In the genomic region with DNA sequence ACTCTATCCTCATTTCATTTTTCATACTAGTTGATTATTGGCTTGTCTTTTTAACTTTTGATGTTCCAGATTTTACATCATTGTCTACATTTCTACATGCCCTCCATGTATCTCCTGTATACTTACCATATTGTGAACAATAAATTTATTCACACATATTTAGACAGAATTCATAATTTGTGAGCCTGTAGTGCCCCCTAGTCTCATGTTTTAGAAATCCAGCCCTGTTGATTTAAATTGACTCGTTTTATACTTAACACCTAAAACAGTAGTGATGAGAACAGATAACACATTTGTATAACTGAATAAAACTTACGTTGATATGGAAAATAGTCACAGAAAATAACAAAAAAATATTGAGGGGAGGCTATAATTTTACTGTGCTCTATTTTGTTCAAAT, we compare ENCODE assay signal across 32 mouse cellular contexts. TPM values are rescaled to one million over a fixed set of nuclear protein-coding genes. Genes with fewer than 3 reads are reported as not detected.
A peak's percentile ranks its signal among the peaks of the same experiment; 100 is the strongest.
DNase-seq lines count a peak whose midpoint lies in the region; ATAC-seq and TF ChIP-seq lines count a peak whose summit lies in the region.
"Had no signal": no experiment of that assay in that cellular context is flagged by ENCODE, and none has a peak within 500 bp of the region (broad histone marks: within the 10 kb centered on the region; RNA-seq: fewer than 3 reads in every experiment).

No protein-coding gene starts in this region.

- intact Hi-C loops in gastrocnemius, postnatal 36 days (cut with DNase I), result no loop called here

- H3K4me1 ChIP-seq in hindbrain, postnatal 0 days (ENCODE audit: insufficient read depth, low read length), result no peaks in the 10 kb centered on the region
- H3K4me1 ChIP-seq in hindbrain, embryonic 14.5 days (replicated peaks; ENCODE audit: control insufficient read depth, insufficient read depth, low read length), result no peaks in the 10 kb centered on the region
- no peaks in the 10 kb centered on the region for H3K4me1 ChIP-seq in midbrain, postnatal 0 days (ENCODE audit: insufficient read depth, low read length)
- no peaks in the 10 kb centered on the region for H3K4me1 ChIP-seq in midbrain, embryonic 13.5 days (replicated peaks)
- H3K4me1 ChIP-seq: embryonic facial prominence, embryonic 15.5 days; forebrain, embryonic 15.5 days; heart, embryonic 10.5 days; hindbrain, embryonic 15.5 days; kidney, embryonic 15.5 days; neural tube, embryonic 12.5 days had no signal

- no peak overlapping the region for H3K27ac ChIP-seq in hindbrain, postnatal 0 days
- H3K27ac ChIP-seq in hindbrain, embryonic 14.5 days, result no peak overlapping the region
- no peak overlapping the region for H3K27ac ChIP-seq in midbrain, postnatal 0 days (ENCODE audit: low read depth, low read length)
- H3K27ac ChIP-seq in midbrain, embryonic 13.5 days, result no peak overlapping the region
- H3K27ac ChIP-seq: embryonic facial prominence, embryonic 15.5 days; forebrain, embryonic 15.5 days; heart, embryonic 10.5 days; hindbrain, embryonic 15.5 days; kidney, embryonic 15.5 days; neural tube, embryonic 12.5 days had no signal

- H3K4me3 ChIP-seq in hindbrain, postnatal 0 days (ENCODE audit: low read length), result no peak overlapping the region
- H3K4me3 ChIP-seq in hindbrain, embryonic 14.5 days (replicated peaks; ENCODE audit: low read length), result no peak overlapping the region
- no peak overlapping the region for H3K4me3 ChIP-seq in midbrain, postnatal 0 days (ENCODE audit: low read depth, low read length)
- no peak overlapping the region for H3K4me3 ChIP-seq in midbrain, embryonic 13.5 days (replicated peaks)
- H3K4me3 ChIP-seq: embryonic facial prominence, embryonic 15.5 days; forebrain, embryonic 15.5 days; heart, embryonic 10.5 days; hindbrain, embryonic 15.5 days; kidney, embryonic 15.5 days; neural tube, embryonic 12.5 days had no signal

- peak; percentile 31 for DNase-seq in hindbrain, postnatal 0 days (ENCODE audit: low spot score)
- no peak for DNase-seq in hindbrain, embryonic 14.5 days (ENCODE audit: low spot score)
- peak; percentile 28 for DNase-seq in midbrain, postnatal 0 days (ENCODE audit: low spot score)
- DNase-seq in NIH3T3 (ENCODE audit: low read depth), result peak; percentile 3
- peak; percentile 2 for DNase-seq in telencephalon, adult 2 months (ENCODE audit: low read depth, low spot score)
- DNase-seq in gastrocnemius, postnatal 36 days, result no peak
- DNase-seq: adrenal gland, postnatal 14 days; cerebellum, adult 11 months; cerebellum, adult 9-11 months; heart, postnatal 4 days; kidney, postnatal 36 days; right cerebral cortex, postnatal 14 days; thymus, postnatal 14 days had no signal

- H3K9ac ChIP-seq in hindbrain, postnatal 0 days (replicated peaks; ENCODE audit: low read length), result no peak overlapping the region
- no peak overlapping the region for H3K9ac ChIP-seq in hindbrain, embryonic 14.5 days
- no peak overlapping the region for H3K9ac ChIP-seq in midbrain, postnatal 0 days (replicated peaks; ENCODE audit: low read length, poor library complexity, severe bottlenecking)
- no peak overlapping the region for H3K9ac ChIP-seq in midbrain, embryonic 13.5 days (replicated peaks)
- H3K9ac ChIP-seq: embryonic facial prominence, embryonic 15.5 days; forebrain, embryonic 15.5 days; hindbrain, embryonic 15.5 days; kidney, embryonic 15.5 days; neural tube, embryonic 12.5 days had no signal

- H3K4me2 ChIP-seq in hindbrain, postnatal 0 days (ENCODE audit: low read depth, low read length), result no peak overlapping the region
- no peak overlapping the region for H3K4me2 ChIP-seq in hindbrain, embryonic 14.5 days (replicated peaks)
- H3K4me2 ChIP-seq in midbrain, postnatal 0 days (ENCODE audit: low read depth, low read length, poor library complexity, severe bottlenecking), result no peak overlapping the region
- no peak overlapping the region for H3K4me2 ChIP-seq in midbrain, embryonic 13.5 days (replicated peaks)
- H3K4me2 ChIP-seq: embryonic facial prominence, embryonic 15.5 days; forebrain, embryonic 15.5 days; hindbrain, embryonic 15.5 days; kidney, embryonic 15.5 days; midbrain, embryonic 11.5 days; neural tube, embryonic 12.5 days had no signal

- no peaks in the 10 kb centered on the region for H3K9me3 ChIP-seq in hindbrain, postnatal 0 days (ENCODE audit: low read length)
- no peaks in the 10 kb centered on the region for H3K9me3 ChIP-seq in hindbrain, embryonic 14.5 days (ENCODE audit: control insufficient read depth, low read length)
- no peaks in the 10 kb centered on the region for H3K9me3 ChIP-seq in midbrain, postnatal 0 days (ENCODE audit: low read length)
- no peaks in the 10 kb centered on the region for H3K9me3 ChIP-seq in midbrain, embryonic 13.5 days
- H3K9me3 ChIP-seq: embryonic facial prominence, embryonic 15.5 days; forebrain, embryonic 15.5 days; heart, embryonic 10.5 days; hindbrain, embryonic 15.5 days; kidney, embryonic 15.5 days; neural tube, embryonic 12.5 days had no signal

- TF ChIP-seq CTCF in hindbrain, postnatal 0 days (IDR thresholded peaks at IDR 0.05; ENCODE audit: low read depth), result no peak; the same call in 1 of the 2 replicates
- TF ChIP-seq CTCF in midbrain, postnatal 0 days (IDR thresholded peaks at IDR 0.05), result peak; percentile 39

- no peaks in the 10 kb centered on the region for H3K36me3 ChIP-seq in hindbrain, postnatal 0 days (ENCODE audit: insufficient read depth, low read length)
- no peaks in the 10 kb centered on the region for H3K36me3 ChIP-seq in hindbrain, embryonic 14.5 days (replicated peaks; ENCODE audit: control insufficient read depth, insufficient read depth)
- H3K36me3 ChIP-seq in midbrain, postnatal 0 days (ENCODE audit: insufficient read depth, low read length), result no peaks in the 10 kb centered on the region
- no peaks in the 10 kb centered on the region for H3K36me3 ChIP-seq in midbrain, embryonic 13.5 days
- H3K36me3 ChIP-seq: embryonic facial prominence, embryonic 15.5 days; forebrain, embryonic 15.5 days; heart, embryonic 10.5 days; hindbrain, embryonic 15.5 days; kidney, embryonic 15.5 days; neural tube, embryonic 12.5 days had no signal

- no peak for ATAC-seq in hindbrain, postnatal 0 days
- ATAC-seq in hindbrain, embryonic 14.5 days (ENCODE audit: low FRiP score), result no peak
- ATAC-seq in midbrain, postnatal 0 days (ENCODE audit: low FRiP score), result no peak
- no peak for ATAC-seq in midbrain, embryonic 13.5 days
- ATAC-seq: forebrain, embryonic 15.5 days; intestine, embryonic 16.5 days; lung, postnatal 0 days had no signal

- 76% methylated on average over 2 of the region's 2 CpGs for WGBS in hindbrain, postnatal 0 days
- WGBS in hindbrain, embryonic 14.5 days, result 83% methylated on average over 2 of the region's 2 CpGs
- WGBS in midbrain, postnatal 0 days, result 82% methylated on average over 2 of the region's 2 CpGs
- WGBS in midbrain, embryonic 13.5 days, result 79% methylated on average over 2 of the region's 2 CpGs

- H3K27me3 ChIP-seq in hindbrain, postnatal 0 days (ENCODE audit: insufficient read depth, low read length), result no peaks in the 10 kb centered on the region
- H3K27me3 ChIP-seq in hindbrain, embryonic 14.5 days (ENCODE audit: control insufficient read depth, insufficient read depth, low read length), result no peaks in the 10 kb centered on the region
- no peaks in the 10 kb centered on the region for H3K27me3 ChIP-seq in midbrain, postnatal 0 days (ENCODE audit: insufficient read depth, low read length)
- no peaks in the 10 kb centered on the region for H3K27me3 ChIP-seq in midbrain, embryonic 13.5 days
- H3K27me3 ChIP-seq: embryonic facial prominence, embryonic 15.5 days; forebrain, embryonic 15.5 days; hindbrain, embryonic 15.5 days; kidney, embryonic 15.5 days; neural tube, embryonic 12.5 days had no signal

RNA-seq across cellular contexts. Expression of gene Vmn1r27, which starts 2.5 kb away (rescaled TPM):
- not detected in 2 replicates for total RNA-seq in hindbrain, postnatal 0 days (2014; rRNA removed)
- polyA plus RNA-seq in hindbrain, postnatal 0 days (2015; fragmentation: Nextera tagmentation; extraction: Ambion mirVana), result not detected in 2 replicates
- not detected in 2 replicates for polyA plus RNA-seq in hindbrain, embryonic 14.5 days (2014; fragmentation: Nextera tagmentation; extraction: Ambion mirVana)
- total RNA-seq in midbrain, postnatal 0 days (2014; rRNA removed), result not detected in 2 replicates
- polyA plus RNA-seq in midbrain, postnatal 0 days (2015; fragmentation: Nextera tagmentation; extraction: Ambion mirVana), result not detected in 2 replicates
- polyA plus RNA-seq in midbrain, embryonic 13.5 days (2015; fragmentation: Nextera tagmentation; extraction: Ambion mirVana), result not detected in 2 replicates
- not detected for total RNA-seq in gastrocnemius, postnatal 36 days (2021)
- total RNA-seq: adrenal gland, postnatal 14 days; common myeloid progenitor, adult 5-6 weeks; gastrocnemius, postnatal 4 days; heart, postnatal 4 days; left cerebral cortex, adult 18-20 months; liver, adult 2 months; megakaryocyte progenitor cell, adult 5-6 weeks had no signal
- polyA plus RNA-seq: embryonic facial prominence, embryonic 15.5 days; forebrain, embryonic 15.5 days; heart, embryonic 10.5 days; heart, embryonic 16.5 days; hindbrain, embryonic 15.5 days; intestine, embryonic 16.5 days; kidney, embryonic 15.5 days; limb, embryonic 11.5 days; liver, adult 2 months; liver, embryonic 16.5 days; lung, postnatal 0 days; midbrain, embryonic 11.5 days; neural tube, embryonic 12.5 days; spleen, adult 2 months had no signal

RNA-seq across cellular contexts. Expression of gene Vmn1r28, which starts 45.7 kb away (rescaled TPM):
- not detected in 2 replicates for total RNA-seq in hindbrain, postnatal 0 days (2014; rRNA removed)
- polyA plus RNA-seq in hindbrain, postnatal 0 days (2015; fragmentation: Nextera tagmentation; extraction: Ambion mirVana), result not detected in 2 replicates
- not detected in 2 replicates for polyA plus RNA-seq in hindbrain, embryonic 14.5 days (2014; fragmentation: Nextera tagmentation; extraction: Ambion mirVana)
- total RNA-seq in midbrain, postnatal 0 days (2014; rRNA removed), result not detected in 2 replicates
- polyA plus RNA-seq in midbrain, postnatal 0 days (2015; fragmentation: Nextera tagmentation; extraction: Ambion mirVana), result not detected in 2 replicates
- polyA plus RNA-seq in midbrain, embryonic 13.5 days (2015; fragmentation: Nextera tagmentation; extraction: Ambion mirVana), result not detected in 2 replicates
- total RNA-seq in gastrocnemius, postnatal 36 days (2021), result not detected
- total RNA-seq: adrenal gland, postnatal 14 days; common myeloid progenitor, adult 5-6 weeks; gastrocnemius, postnatal 4 days; heart, postnatal 4 days; left cerebral cortex, adult 18-20 months; liver, adult 2 months; megakaryocyte progenitor cell, adult 5-6 weeks had no signal
- polyA plus RNA-seq: embryonic facial prominence, embryonic 15.5 days; forebrain, embryonic 15.5 days; heart, embryonic 10.5 days; heart, embryonic 16.5 days; hindbrain, embryonic 15.5 days; intestine, embryonic 16.5 days; kidney, embryonic 15.5 days; limb, embryonic 11.5 days; liver, adult 2 months; liver, embryonic 16.5 days; lung, postnatal 0 days; midbrain, embryonic 11.5 days; neural tube, embryonic 12.5 days; spleen, adult 2 months had no signal

Comparison
In these comparisons a context has a peak if more than half of its experiments do, and no peak if none do; other contexts are left out.
1. DNase-seq: peak in hindbrain, postnatal 0 days (single experiment), midbrain, postnatal 0 days (single experiment), NIH3T3 (single experiment) and telencephalon, adult 2 months (single experiment); none in hindbrain, embryonic 14.5 days (single experiment) and gastrocnemius, postnatal 36 days (0 of 2).